Mouse (Mus musculus) cerebellum, postnatal 14 days (tissue): ENCODE results near the gene Clstn2.

Experiments used
- DNase-seq, 2 experiments: peaks; one replicate each; pipeline ENCODE4 v3.0.0; 2021; ENCODE audit warnings: mixed read lengths in 2 of 2

Gene Clstn2

DNA sequence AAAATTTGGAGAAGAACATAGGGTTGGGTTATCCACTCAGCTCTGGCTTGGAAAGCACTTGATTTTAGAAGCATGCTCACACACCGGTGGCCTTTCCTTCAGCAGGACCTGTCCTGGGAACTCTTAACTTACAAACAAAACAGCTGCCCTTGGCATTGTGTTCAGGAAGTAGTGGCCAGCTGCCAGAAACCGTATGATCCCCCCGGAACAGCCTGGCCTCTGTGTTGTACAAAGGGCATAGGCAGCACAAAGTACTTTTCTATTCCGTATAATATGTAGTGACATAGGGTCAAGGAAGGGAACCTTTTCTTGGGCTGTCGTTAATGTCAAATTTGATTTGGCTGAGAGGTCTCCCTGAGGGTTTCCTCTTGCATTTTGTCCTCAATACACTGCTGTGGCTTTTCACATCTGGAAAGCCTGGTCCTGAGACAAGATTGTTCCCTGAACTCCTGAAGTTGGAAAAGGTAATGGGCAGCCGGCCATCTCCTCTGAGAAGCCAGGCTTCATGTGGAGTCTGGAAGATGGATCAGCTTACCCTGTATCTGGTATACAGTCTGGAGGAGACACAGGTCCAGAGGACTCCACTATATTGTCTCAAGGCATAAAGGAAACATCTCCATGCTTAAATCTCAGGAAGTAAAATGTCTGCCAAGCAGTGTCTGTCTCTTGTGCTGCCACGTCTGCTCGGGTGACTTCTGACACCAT, 494.8 kb downstream of the Clstn2 start:
- no peak for DNase-seq

DNA sequence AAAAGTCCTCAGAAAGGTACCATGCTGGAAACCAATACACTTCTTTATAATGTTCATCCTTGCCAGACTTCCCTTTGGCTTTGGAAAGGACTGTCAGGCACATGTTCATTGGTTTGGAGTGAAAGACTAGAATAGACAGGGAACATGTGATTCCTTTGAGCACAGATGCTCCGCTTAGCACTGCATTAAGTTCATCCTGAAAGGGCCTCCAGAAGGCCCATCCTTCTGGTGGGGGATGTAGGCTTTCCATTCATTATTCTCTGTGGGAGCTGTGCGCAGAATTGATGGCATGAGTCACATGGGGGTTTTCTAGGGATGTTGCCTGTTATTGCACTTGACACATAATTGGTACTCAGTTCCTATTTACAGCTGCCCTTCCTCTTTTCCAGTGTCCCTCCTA, 498.8 kb downstream of the Clstn2 start:
- no peak for DNase-seq

DNA sequence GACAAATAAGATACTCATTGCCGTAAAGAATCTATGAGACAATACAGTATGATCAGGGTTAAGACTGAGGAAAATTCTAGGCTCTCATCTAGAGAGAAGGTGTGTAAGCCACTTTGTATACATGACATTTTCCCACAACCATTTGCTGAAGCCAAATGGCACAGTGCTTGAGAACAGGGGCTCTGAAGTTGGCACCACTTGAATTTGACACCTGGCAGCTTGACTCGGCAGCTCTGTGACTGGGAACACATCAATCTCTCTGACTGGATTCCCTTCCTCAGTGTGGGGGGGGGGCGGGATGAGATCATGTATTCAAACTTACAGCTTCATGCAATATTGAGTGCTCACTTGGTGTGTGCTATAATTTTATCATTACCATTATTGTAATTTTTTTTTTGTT, 499.7 kb downstream of the Clstn2 start:
- DNase-seq: no peak

DNA sequence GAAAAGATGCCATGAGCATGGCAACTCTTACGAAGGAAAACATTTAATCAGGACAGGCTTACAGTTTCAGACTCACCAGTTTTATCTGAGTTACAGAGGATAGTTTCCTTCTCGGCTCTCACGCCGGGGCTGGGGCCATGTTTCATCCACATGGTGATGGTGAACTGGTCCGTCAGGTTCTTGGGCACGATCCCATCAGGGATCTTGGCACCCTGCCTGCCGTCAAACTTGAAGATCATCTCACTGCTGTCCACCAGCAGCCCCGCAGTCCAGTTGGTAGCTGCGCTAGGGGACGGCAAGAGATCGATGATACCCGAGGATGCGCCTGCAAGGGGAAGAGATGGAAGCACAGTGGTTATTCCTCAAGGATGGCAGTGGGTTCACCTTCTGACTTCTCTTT, 500.4 kb downstream of the Clstn2 start:
- peak; percentile 56 to 66 for DNase-seq

DNA sequence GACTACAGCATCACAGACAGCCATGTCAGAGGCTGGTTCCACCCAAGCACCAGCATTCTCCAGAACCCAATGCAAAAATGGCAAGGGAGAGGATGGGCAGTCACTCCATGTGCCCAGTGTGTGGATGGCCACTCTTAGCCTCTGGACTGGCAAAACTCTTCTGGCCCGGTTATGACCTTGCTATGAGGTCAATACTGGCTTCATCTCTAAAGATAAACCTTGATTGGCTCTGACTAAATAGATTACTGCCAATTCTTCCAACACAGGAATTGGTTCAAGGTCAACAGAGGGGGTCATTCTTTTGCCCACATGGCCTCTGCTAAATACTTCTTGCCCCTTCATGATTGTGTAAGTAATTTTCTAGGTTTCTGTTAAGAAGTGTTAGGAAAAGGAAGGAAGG, 505.1 kb downstream of the Clstn2 start:
- no peak for DNase-seq

DNA sequence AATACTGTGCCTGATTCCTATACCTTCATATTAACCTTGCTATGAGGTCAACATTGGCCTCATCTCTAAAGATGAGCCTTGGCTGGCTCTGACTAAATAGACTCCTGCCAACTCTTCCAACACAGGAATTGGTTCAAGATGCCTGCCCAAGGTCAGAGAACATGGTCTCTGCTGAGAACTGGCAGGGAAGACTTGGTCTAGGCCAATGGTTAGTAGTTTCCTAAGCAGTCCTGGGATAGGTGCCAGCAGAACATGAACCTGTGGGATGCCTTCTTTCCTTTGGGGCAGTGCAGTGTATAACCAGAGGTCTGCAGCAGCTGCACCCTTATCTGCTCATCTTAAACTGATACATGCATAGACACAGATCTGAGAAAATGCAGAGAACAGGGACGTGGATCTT, 505.7 kb downstream of the Clstn2 start:
- DNase-seq: peak; percentile 37 to 63

DNA sequence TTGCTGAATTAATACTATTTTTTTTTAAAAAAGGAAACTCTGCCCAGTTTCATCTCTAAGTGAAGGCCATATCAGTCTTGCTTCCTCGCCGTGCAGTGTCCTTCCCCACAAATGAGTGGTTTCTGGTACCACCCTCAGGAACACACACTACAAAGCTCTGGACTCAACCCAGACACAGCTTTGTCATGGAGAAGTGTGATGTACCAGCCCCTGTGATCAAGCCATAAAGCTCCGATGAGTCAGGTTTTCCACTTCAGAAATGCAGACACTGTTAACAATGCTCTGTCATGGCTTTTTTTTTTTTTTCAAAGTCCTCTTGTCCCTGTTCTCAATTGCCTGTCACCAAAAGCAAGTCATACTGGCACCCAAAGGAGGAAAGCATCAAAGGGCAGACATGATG, 507.4 kb downstream of the Clstn2 start:
- DNase-seq: no peak

DNA sequence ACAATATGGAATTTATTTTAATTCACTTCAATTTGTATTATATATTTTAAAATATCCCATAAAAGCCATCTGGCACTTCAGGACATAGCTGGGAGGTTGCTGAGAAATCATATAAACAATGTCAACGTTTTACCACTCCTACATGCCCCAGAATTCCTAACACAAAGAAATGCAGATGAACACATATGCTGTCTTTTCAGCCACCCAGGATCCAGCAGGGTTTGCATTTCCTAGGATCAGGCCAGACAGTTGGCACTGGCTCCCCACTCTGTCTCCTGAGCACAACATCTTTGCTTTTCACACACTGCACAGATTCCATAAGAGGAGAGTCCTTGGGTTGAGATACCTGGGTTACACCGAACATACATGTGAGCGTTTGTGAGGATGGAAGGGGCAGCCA, 508.1 kb downstream of the Clstn2 start:
- no peak for DNase-seq

DNA sequence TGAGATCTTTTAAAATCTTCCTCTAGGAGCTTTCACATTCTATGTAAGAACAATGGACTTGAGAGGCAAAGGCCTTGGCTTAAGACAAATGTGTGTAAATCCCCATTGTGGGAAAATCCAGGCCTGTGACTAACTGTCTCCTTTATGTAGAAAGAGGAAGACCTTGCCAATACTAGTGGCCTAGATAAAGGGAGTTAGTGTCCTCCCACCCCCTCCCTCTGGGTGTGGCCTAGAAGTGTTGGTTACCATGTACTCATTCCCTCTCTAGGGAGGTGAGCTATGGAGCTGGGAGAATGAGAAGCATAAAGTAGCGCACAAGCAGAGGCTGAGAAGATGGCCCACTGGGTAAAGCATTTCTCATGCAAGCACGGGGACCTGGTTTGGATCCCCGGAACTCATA, 512.2 kb downstream of the Clstn2 start:
- DNase-seq: no peak

DNA sequence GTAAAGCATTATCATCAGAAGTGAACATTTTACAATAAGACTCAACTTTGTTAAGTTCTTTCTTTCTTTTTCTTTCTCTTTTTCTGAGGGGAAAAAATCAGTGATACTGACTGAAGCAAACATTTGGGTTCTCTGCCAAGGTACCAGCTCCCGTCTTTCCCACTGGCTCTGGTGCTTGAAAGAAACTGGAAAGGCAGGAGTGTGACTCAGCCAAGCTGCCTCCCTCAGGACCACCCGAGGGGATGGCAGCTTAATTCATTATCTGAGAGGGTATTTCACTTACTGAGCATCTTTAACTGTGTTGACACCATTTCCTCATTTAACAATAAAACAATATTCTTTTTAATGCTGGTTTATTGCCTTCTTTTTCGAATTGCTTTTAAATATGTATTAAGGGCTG, 516.0 kb downstream of the Clstn2 start:
- DNase-seq: peak in 1 of 2 experiments; percentile 30

DNA sequence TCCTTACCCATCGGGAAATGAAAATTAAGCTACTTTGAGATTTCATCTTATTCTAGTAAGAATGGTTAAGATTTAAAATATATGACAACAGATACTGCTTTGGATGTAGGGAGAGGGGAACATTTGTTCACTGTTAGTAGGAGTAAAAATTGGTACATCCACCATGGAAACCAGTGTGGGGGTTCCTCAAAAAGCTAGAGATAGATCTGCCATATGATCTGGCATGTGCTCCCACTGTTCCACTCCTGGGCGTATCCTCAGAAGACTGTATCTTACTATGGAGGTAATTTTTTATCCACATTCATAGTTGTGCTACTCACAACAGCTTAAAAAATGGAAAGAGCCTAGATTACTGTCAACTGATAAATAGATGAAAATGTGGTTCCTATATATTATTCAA, 518.3 kb downstream of the Clstn2 start:
- DNase-seq: no peak

DNA sequence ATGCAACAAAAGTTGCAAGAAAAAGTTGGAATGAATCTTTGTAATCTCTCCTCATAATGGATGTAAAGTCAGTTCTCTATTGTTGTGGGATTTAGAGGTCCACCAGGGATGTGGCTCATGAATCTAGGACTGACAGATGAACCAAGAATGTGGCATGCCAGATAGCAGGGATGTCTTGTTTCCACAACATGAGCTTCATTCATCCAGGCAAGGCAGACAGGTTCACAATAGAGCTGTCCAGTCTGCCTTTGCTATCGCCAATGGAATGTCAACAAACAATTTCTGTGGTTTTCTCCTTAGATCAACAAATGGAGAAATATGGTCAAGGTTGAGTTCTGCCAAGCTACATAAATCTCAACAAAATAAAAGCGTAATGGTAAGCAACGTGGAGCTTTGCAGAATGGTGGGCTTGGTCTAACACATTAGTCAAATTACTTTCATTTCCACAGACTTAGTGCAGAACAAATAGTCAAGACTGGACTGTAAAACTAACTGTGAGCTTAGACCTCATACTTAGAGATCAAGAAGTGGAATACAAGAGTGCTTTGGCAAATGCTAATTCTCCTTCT, 520.6 kb downstream of the Clstn2 start:
- DNase-seq: no peak

DNA sequence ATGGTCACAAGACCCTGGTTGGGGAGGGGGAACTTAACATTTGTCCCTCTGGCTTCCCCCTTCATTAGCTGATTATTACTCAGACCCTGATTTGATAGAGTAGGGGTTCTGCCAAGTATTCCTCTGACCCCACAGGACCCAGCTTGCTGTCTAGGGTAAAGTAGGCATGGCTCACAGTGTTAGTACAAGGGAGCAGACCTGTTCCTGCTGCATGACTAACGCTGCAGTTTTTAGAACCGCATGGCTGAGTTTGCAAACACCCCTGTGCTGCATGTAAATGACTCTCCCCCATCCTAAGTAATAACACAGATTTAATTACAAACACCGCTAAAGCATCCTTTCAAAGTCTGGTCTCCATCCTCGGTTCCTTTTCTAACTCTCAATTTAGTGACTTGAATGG, 531.6 kb downstream of the Clstn2 start:
- no peak for DNase-seq

DNA sequence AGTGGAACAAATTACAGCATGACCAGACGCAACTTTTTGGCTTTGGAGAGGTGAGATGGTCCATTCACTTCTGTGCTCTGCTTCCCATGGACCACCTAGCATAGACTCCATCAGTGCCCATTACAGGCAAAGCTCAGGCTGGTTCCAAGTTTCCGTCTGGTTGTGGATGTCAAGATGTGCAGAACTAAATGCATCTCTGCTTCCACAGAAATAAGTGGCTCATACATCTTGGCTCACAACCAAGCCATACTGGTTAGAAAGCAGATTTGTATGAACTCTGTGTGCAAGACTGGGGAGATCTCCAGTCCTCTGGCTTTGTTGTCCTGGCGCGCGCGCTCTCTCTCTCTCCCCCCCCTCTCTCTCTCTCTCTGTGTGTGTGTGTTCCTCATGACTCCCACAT, 537.9 kb downstream of the Clstn2 start:
- DNase-seq: peak; percentile 11 to 41

DNA sequence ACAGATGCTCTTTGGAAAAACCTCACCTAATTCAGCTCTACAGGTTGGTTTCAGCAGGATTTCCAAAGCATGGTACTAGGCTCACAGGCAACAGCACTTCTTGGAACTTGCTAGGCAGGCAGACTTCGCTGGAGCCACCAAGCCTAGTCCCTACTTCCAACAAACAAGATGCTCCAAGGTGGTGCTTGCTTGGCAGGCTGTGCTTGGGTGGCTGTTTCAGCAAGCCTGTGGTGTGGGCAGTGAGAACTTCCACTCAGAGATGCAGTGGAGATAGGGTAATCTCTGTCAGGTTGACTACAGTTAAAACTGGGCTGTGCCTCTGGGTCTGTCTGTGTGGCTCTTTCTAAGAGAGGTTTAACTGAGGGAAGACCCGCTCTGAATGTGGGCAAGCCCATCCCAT, 541.4 kb downstream of the Clstn2 start:
- no peak for DNase-seq

DNA sequence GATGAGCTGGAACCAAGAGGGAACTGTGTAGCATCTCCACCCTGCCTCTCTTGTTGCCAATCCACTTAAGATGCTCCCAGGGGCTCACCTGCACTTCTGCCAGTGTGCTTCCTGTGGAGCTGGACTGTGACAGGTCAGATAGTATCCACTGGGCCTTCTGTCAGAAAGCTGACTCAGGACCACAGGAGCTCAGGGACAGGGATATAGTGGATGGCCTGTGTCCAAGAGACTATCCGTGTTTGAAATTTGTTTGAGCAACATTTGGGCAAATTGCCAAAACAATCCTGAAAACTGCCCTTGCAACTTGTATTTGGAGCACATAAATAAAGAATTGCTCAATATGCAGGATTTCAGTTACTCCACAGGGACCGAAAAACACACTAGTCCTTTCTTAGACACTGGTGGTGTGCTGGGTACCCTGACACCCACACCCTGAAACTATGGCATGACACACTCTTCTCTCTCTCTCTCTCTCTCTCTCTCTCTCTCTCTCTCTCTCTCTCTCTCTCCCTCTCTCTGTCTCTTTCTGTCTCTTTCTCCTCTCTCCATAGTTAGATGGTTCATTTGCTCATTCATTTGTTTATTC, 542.3 kb downstream of the Clstn2 start:
- DNase-seq: peak; percentile 7 to 14

DNA sequence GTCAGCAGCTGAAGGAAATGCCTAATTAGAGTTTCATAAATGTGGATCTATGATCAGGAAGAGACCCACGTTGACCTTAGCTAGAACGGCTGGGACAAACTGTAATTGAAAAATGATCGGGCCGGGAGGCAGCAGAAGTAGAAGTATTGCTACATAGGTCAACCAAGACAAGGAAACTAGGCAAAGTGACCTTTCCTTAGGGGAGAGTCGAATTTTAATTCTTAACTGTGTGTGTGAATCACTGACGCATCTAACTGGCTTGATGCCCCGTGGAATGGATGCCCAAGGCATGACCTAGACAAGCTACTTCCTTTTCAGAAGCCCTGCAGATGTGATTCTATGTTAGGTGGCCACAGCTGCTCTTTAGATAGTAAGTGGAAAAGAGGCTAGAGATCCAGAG, 546.2 kb downstream of the Clstn2 start:
- DNase-seq: no peak

DNA sequence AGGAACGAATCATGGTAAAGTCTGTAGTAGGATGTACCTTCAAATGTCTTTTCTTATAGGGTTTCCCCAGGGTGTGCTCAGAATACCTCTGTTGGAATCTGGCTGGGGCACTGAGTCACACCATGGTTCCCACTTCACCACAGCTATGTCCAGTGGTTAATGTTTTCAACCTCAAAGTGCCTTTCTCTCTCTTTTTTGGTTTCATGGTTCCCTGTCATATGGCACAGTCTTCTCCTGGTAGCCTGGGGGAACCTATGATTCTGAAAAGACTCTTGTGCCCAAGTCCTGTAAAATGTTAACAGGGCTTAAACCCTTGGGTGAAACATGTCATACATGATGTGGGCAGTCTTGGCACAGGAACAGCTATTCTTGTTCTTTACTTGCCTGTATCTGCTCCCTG, 551.8 kb downstream of the Clstn2 start:
- no peak for DNase-seq

DNA sequence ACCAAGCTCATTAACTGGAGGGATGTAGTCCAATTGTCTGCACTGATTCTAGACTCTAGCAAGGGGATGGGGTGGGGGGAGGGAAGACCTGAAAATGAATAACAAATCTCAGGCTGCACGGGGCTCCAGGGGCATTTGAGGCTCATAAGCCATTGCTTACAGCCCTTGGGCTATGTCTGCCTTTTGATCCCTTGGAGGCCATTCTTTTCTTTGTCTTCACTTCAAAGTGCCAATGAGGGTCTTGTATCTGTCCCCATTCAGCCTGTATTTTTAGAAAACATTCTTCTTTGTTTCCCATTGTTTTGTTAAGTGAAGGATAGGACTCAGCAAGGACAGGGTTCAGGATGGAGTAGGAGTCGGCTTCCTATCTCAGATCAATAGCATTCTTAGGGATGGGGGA, 556.0 kb downstream of the Clstn2 start:
- DNase-seq: no peak

DNA sequence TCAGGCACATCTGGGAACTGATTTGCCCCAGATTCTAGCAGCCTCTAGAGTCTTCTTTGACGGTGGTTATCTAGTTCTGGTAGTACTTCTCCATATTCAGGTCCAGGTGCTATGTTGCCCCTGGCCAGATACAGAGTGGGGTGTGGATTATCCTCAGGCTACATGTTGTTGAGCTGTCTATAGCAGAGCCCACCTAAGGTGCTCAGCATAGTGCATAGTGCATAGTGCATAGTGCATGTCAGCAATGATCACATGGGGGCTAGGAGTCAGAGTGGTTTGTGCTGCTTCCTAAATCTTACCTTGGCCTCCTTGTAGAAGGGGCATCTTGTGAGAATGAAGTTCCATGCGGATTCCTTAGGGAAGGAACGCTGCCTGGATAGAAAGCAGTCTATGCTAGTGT, 556.5 kb downstream of the Clstn2 start:
- no peak for DNase-seq

DNA sequence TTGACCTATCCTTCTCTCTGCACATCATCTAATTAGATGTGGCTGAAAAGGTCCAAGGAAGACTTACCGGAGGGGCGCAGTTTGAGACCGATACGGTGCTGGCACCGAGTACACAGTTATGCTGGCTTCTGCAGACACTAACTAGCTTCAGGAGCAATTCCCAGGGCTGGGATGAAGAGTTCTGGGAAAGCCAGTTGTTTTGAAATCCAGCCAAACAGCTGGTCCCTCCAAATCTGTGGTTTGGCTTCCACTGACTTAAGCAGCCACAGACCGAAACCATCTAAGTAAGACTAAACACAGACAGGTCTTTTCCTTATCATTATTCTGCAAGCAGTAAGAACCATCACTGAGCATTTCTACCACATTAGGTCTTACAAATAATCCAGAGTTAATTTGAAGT, 558.1 kb downstream of the Clstn2 start:
- DNase-seq: no peak

DNA sequence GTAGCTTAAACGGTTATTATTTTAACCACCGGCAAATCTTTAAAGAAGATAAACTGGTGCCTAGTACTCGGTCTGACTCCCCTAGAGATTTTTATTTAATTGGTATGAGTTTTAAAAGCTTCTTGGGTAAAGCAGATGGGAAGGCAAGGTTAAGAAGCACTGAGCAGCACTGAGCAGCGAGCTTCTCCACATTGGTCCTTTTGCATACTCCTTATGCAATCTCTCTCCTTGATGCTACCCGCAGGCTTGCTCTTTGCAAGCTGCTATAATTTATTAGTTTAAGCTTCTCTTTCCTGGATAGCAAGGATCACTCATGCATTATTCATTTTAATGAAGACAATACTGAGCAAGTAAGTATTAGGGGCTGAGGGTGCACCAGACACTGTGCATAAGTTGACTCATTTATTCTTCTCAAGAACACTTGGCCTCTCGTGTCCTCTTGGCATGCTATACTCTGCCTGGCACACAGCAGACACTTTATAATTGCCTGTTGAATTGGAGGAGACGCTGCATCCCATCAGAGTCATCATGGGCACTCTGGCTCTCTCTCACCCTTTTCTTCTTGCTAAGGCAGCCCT, 561.9 kb downstream of the Clstn2 start:
- DNase-seq: no peak

DNA sequence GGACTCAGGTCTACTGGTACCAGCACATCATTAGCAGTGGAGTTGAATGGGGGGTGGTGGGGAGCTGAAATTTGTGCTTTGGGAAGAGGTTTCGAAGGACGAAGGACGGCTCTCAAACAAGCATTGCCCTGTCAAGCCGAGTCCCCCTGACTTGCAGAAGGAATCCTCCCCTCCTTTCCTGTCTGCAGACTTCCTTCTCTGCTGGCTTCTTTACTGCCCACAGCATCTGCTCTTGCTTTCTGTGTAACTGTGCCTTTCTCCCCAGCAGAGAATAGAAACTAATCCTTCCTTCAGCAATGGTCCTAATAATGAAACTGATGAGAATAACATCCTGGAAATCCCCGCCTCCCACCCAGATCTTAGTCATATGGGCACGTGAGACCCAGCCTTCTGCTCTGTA, 572.5 kb downstream of the Clstn2 start:
- DNase-seq: no peak

DNA sequence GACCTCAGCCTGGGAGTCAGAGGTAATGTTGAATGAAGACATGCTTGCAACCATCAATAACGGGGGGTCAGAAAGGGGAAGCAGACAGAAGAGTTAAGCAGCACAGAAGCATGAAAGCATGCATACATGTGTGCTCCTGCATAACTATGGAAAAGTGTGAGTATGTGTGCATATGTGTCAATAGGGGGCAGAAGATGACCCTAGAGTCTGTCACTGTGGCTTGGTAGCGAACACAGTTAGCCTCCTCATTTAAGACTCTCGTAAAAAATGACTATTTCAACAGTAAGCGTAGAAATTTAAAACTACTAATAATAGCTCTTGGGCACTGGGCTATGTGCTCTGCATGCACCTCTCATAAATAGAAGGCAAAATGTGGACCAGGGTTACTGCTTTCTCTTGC, 573.2 kb downstream of the Clstn2 start:
- no peak for DNase-seq
